Mouse (Mus musculus) hematopoietic stem cell, adult 5-6 weeks (primary cell): Measurements from ENCODE around the gene Gm38392. TPM values are rescaled to one million over a fixed set of nuclear protein-coding genes. Genes with fewer than 3 reads are reported as not detected.

Experiments
- ATAC-seq, 2 experiments: fragments of 125-278 bp in 1 of 2; replicated peaks in 1 of 2; 2 replicates each; pipeline ENCODE4 v1.8.0; 2016 to 2017; ENCODE audit warnings: inconsistent platforms in 2 of 2, mild to moderate bottlenecking in 2 of 2, moderate number of reproducible peaks in 2 of 2, low read depth in 1 of 2, moderate TSS enrichment in 1 of 2; ENCODE audit not compliant: low FRiP score in 2 of 2, poor library complexity in 2 of 2, severe bottlenecking in 2 of 2, insufficient read depth in 1 of 2, low TSS enrichment in 1 of 2
- total RNA-seq: library from RNA; stranded (forward); fragments of 172-1452, 232-1000 nt; gene quantifications from 2 replicates; pipeline ENCODE4 v1.2.3, GENCODE M21; 2017

Gm38392 gene
- total RNA-seq, 1 experiment from 2014 or later = not detected

- ATAC-seq = no peak
These were observed 89.1 kb downstream of the Gm38392 start for GRCm38 (mm10) chr3:88197741-88198504.

Other genes with a start within 250 kb of the Gm38392 start
- 32.5 and 45.3 TPM in 2 replicates for gene Gpatch4, start 244.1 kb downstream of the Gm38392 start, total RNA-seq
- gene Naxe, start 228.7 kb downstream of the Gm38392 start, total RNA-seq = 37.1 and 45.2 TPM in 2 replicates
- not detected in 2 replicates for gene Ttc24, start 208.9 kb downstream of the Gm38392 start, total RNA-seq
- gene Iqgap3, start 205.2 kb downstream of the Gm38392 start, total RNA-seq = 12.1 and 15.8 TPM in 2 replicates
- gene Mef2d, start 144.8 kb downstream of the Gm38392 start, total RNA-seq = 31.1 and 33.3 TPM in 2 replicates
- gene Rhbg, start 32.5 kb downstream of the Gm38392 start, total RNA-seq = 0.56 TPM in 1 of 2 replicates, not detected in the other
- 1.6 and 6.4 TPM in 2 replicates for gene Tsacc, start 9.8 kb upstream of the Gm38392 start, total RNA-seq
- gene Cct3, start 9.9 kb upstream of the Gm38392 start, total RNA-seq = 355 and 372 TPM in 2 replicates
- 10.3 and 28.6 TPM in 2 replicates for gene Glmp, start 37.8 kb upstream of the Gm38392 start, total RNA-seq
- 0.94 and 1.2 TPM in 2 replicates for gene Tmem79, start 48.9 kb upstream of the Gm38392 start, total RNA-seq
- gene Smg5, start 49.0 kb upstream of the Gm38392 start, total RNA-seq = 53.1 and 53.7 TPM in 2 replicates
- gene Paqr6, start 77.4 kb upstream of the Gm38392 start, total RNA-seq = not detected in 2 replicates
- gene Bglap3, start 85.5 kb upstream of the Gm38392 start, total RNA-seq = not detected in 2 replicates
- not detected in 2 replicates for gene Bglap2, start 91.5 kb upstream of the Gm38392 start, total RNA-seq
- gene Bglap, start 97.3 kb upstream of the Gm38392 start, total RNA-seq = not detected in 2 replicates
- gene Pmf1, start 123.1 kb upstream of the Gm38392 start, total RNA-seq = 60.8 and 97.2 TPM in 2 replicates
- gene Slc25a44, start 137.9 kb upstream of the Gm38392 start, total RNA-seq = 11.5 and 15.6 TPM in 2 replicates
- gene Sema4a, start 174.0 kb upstream of the Gm38392 start, total RNA-seq = 4.3 and 18.6 TPM in 2 replicates
- 7.1 and 21.5 TPM in 2 replicates for gene Lmna, start 222.7 kb upstream of the Gm38392 start, total RNA-seq
- 17.8 and 18.9 TPM in 2 replicates for gene Mex3a, start 245.2 kb upstream of the Gm38392 start, total RNA-seq